Mouse (Mus musculus): ENCODE data around the gene Mark1. TPM values are rescaled to one million over a fixed set of nuclear protein-coding genes. Genes with fewer than 3 reads are reported as not detected.
A peak's percentile ranks its signal among the peaks of the same experiment; 100 is the strongest.

The Mark1 gene
- polyA plus RNA-seq, 1 experiment, result not detected

GRCm38 (mm10) chr1:184897350-184897749, 102.0 kb downstream of the Mark1 start:
- H3K27me3 ChIP-seq (ENCODE audit: control insufficient read depth, insufficient read depth, insufficient read length), result peaks cover 12% of the 10 kb centered on the region
- no peak for TF ChIP-seq POLR2A (IDR thresholded peaks at IDR 0.05; ENCODE audit: insufficient read length, low read depth)
- TF ChIP-seq TCF3 (IDR thresholded peaks at IDR 0.05; ENCODE audit: insufficient read length, low read depth), result no peak
- no peak for TF ChIP-seq MYOD1 (IDR thresholded peaks at IDR 0.05; ENCODE audit: control insufficient read depth in 1 of 3, insufficient read length in 2 of 3, low read depth in 2 of 3)
- no peak for TF ChIP-seq CEBPB (IDR thresholded peaks at IDR 0.05; ENCODE audit: insufficient read depth, poor library complexity, severe bottlenecking)
- no peak for TF ChIP-seq USF1 (IDR thresholded peaks at IDR 0.05; ENCODE audit: low read depth)
- TF ChIP-seq SRF (IDR thresholded peaks at IDR 0.05; ENCODE audit: control insufficient read depth, insufficient read length, low read depth), result no peak
- no peak for TF ChIP-seq POLR2AphosphoS2 (IDR thresholded peaks at IDR 0.05; ENCODE audit: insufficient read length, low read depth)
- TF ChIP-seq TCF12 (IDR thresholded peaks at IDR 0.05; ENCODE audit: insufficient read depth, poor library complexity, severe bottlenecking), result no peak
- TF ChIP-seq MYOG (IDR thresholded peaks at IDR 0.05; ENCODE audit: control insufficient read depth in 1 of 3, insufficient read depth in 1 of 3, insufficient read length in 2 of 3, low read depth in 2 of 3), result no peak
- no peak for TF ChIP-seq E2F4 (IDR thresholded peaks at IDR 0.05; ENCODE audit: insufficient read depth)
- TF ChIP-seq REST (IDR thresholded peaks at IDR 0.05; ENCODE audit: insufficient read depth, insufficient read length), result no peak
- no peak for TF ChIP-seq MAX (IDR thresholded peaks at IDR 0.05; ENCODE audit: low read depth)
- H3K79me2 ChIP-seq (ENCODE audit: control insufficient read depth, insufficient read depth), result no peaks in the 10 kb centered on the region
- H3ac ChIP-seq (ENCODE audit: control insufficient read depth, insufficient read length), result no peak overlapping the region
- no peaks in the 10 kb centered on the region for H3K36me3 ChIP-seq (ENCODE audit: control insufficient read depth, insufficient read depth)
- no peak overlapping the region for H3K4me2 ChIP-seq (ENCODE audit: low read depth)
- no peak overlapping the region for H3K4me3 ChIP-seq

GRCm38 (mm10) chr1:184891998-184892397, 107.4 kb downstream of the Mark1 start:
- H3K4me3 ChIP-seq, result no peak overlapping the region
- no peak overlapping the region for H3ac ChIP-seq (ENCODE audit: control insufficient read depth, insufficient read length)
- H3K27me3 ChIP-seq (ENCODE audit: control insufficient read depth, insufficient read depth, insufficient read length), result no peaks in the 10 kb centered on the region
- TF ChIP-seq TCF12 (IDR thresholded peaks at IDR 0.05; ENCODE audit: insufficient read depth, poor library complexity, severe bottlenecking) (no peak), USF1 (IDR thresholded peaks at IDR 0.05; ENCODE audit: low read depth) (no peak), CEBPB (IDR thresholded peaks at IDR 0.05; ENCODE audit: insufficient read depth, poor library complexity, severe bottlenecking) (no peak)
- H3K36me3 ChIP-seq (ENCODE audit: control insufficient read depth, insufficient read depth), result no peaks in the 10 kb centered on the region
- H3K79me2 ChIP-seq (ENCODE audit: control insufficient read depth, insufficient read depth), result no peaks in the 10 kb centered on the region
- no peak overlapping the region for H3K4me2 ChIP-seq (ENCODE audit: low read depth)

GRCm38 (mm10) chr1:184889454-184889853, 109.9 kb downstream of the Mark1 start:
- Histone ChIP-seq H3K4me3 (no peak overlapping the region), H3K36me3 (ENCODE audit: control insufficient read depth, insufficient read depth) (no peaks in the 10 kb centered on the region), H3K4me2 (ENCODE audit: low read depth) (no peak overlapping the region), H3K27me3 (ENCODE audit: control insufficient read depth, insufficient read depth, insufficient read length) (no peaks in the 10 kb centered on the region), H3K79me2 (ENCODE audit: control insufficient read depth, insufficient read depth) (no peaks in the 10 kb centered on the region), H3ac (ENCODE audit: control insufficient read depth, insufficient read length) (no peak overlapping the region)
- no peak for TF ChIP-seq POLR2AphosphoS2 (IDR thresholded peaks at IDR 0.05; ENCODE audit: insufficient read length, low read depth)
- TF ChIP-seq TCF3 (IDR thresholded peaks at IDR 0.05; ENCODE audit: insufficient read length, low read depth), result no peak
- no peak for TF ChIP-seq MYOG (IDR thresholded peaks at IDR 0.05; ENCODE audit: control insufficient read depth in 1 of 3, insufficient read depth in 1 of 3, insufficient read length in 2 of 3, low read depth in 2 of 3)
- no peak for TF ChIP-seq E2F4 (IDR thresholded peaks at IDR 0.05; ENCODE audit: insufficient read depth)
- TF ChIP-seq REST (IDR thresholded peaks at IDR 0.05; ENCODE audit: insufficient read depth, insufficient read length), result no peak
- no peak for TF ChIP-seq MAX (IDR thresholded peaks at IDR 0.05; ENCODE audit: low read depth)
- no peak for TF ChIP-seq MYOD1 (IDR thresholded peaks at IDR 0.05; ENCODE audit: control insufficient read depth in 1 of 3, insufficient read length in 2 of 3, low read depth in 2 of 3)
- TF ChIP-seq POLR2A (IDR thresholded peaks at IDR 0.05; ENCODE audit: insufficient read length, low read depth), result no peak
- no peak for TF ChIP-seq SRF (IDR thresholded peaks at IDR 0.05; ENCODE audit: control insufficient read depth, insufficient read length, low read depth)
- no peak for TF ChIP-seq TCF12 (IDR thresholded peaks at IDR 0.05; ENCODE audit: insufficient read depth, poor library complexity, severe bottlenecking)
- TF ChIP-seq USF1 (IDR thresholded peaks at IDR 0.05; ENCODE audit: low read depth), result no peak

GRCm38 (mm10) chr1:184886160-184886559, 113.2 kb downstream of the Mark1 start:
- Histone ChIP-seq H3K27me3 (ENCODE audit: control insufficient read depth, insufficient read depth, insufficient read length) (peaks cover 9% of the 10 kb centered on the region), H3K4me2 (ENCODE audit: low read depth) (peak overlapping the region; percentile 46), H3ac (ENCODE audit: control insufficient read depth, insufficient read length) (no peak overlapping the region), H3K36me3 (ENCODE audit: control insufficient read depth, insufficient read depth) (no peaks in the 10 kb centered on the region), H3K4me3 (no peak overlapping the region), H3K79me2 (ENCODE audit: control insufficient read depth, insufficient read depth) (no peaks in the 10 kb centered on the region)
- TF ChIP-seq POLR2A (IDR thresholded peaks at IDR 0.05; ENCODE audit: insufficient read length, low read depth) (no peak), TCF12 (IDR thresholded peaks at IDR 0.05; ENCODE audit: insufficient read depth, poor library complexity, severe bottlenecking) (peak; percentile 69), SRF (IDR thresholded peaks at IDR 0.05; ENCODE audit: control insufficient read depth, insufficient read length, low read depth) (no peak), REST (IDR thresholded peaks at IDR 0.05; ENCODE audit: insufficient read depth, insufficient read length) (no peak), USF1 (IDR thresholded peaks at IDR 0.05; ENCODE audit: low read depth) (peak; percentile 6), MYOD1 (IDR thresholded peaks at IDR 0.05; ENCODE audit: control insufficient read depth in 1 of 3, insufficient read length in 2 of 3, low read depth in 2 of 3) (peak; percentile 47 to 97 (median 93)), MAX (IDR thresholded peaks at IDR 0.05; ENCODE audit: low read depth) (no peak), TCF3 (IDR thresholded peaks at IDR 0.05; ENCODE audit: insufficient read length, low read depth) (peak; percentile 54), CEBPB (IDR thresholded peaks at IDR 0.05; ENCODE audit: insufficient read depth, poor library complexity, severe bottlenecking) (peak; percentile 19; the same call in 1 of the 2 replicates), POLR2AphosphoS2 (IDR thresholded peaks at IDR 0.05; ENCODE audit: insufficient read length, low read depth) (no peak)

Data from myocyte (in vitro differentiated cells).